Mouse (Mus musculus) cerebellum, adult 2 months (tissue): ENCODE measurements at regions not wholly inside any gene's neighbourhood (a gene's known extent, or its start where the extent isn't known, plus 50 kb on each side); places are given as distances from the start of the nearest gene placed in this dataset.

Experiments
- CTCF ChIP-seq: fragments of 200-500 bp; IDR thresholded peaks from 2 replicates; pipeline ENCODE4 v1.5.1; 2011; ENCODE audit warnings: low read depth, mild to moderate bottlenecking, control low read depth, low read length, moderate library complexity, borderline replicate concordance; ENCODE audit not compliant: insufficient read depth
- POLR2A ChIP-seq: fragments of 200-500 bp; IDR thresholded peaks from 2 replicates; pipeline ENCODE4 v1.6.1; 2011; ENCODE audit warnings: low read length, control low read depth, borderline replicate concordance; ENCODE audit not compliant: insufficient read depth

DNA sequence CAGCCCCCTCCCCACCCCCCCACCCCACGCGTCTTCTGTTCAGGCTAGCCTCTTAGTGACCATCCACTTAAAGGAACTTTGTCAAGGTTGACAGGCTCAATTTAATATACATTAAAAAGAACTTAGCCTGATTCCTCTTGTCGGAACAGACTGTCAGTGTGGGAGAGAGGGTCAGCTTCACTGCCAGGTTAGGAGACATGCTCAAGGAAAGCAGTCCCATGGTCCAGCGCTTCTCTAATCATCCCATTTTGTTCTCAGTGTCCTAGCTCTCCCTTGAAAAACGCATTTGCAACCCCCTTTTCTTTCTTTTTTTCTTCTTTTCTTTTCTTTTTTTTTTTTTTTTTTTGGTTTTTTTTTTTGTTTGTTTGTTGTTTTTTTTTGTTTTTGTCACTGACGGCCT lies 131.4 kb upstream of the Tenm4 start:
- TF ChIP-seq POLR2A (no peak), CTCF (no peak)
